Mouse (Mus musculus) neutrophil, adult 65 days (primary cell): ENCODE data around the gene Fuca2. TPM values are rescaled to one million over a fixed set of nuclear protein-coding genes. Genes with fewer than 3 reads are reported as not detected.

Source experiments
- total RNA-seq: library from RNA; stranded (reverse); gene quantifications from 2 replicates; pipeline ENCODE4 v1.2.4, GENCODE M21; 2023

Fuca2 gene
- total RNA-seq: 51.2 and 60.3 TPM in 2 replicates

GRCm38 (mm10) chr10:13499331-13499730 lies at the start of gene Fuca2:
Gene Fuca2 (plus strand): TSS chr10:13499540.

DNA sequence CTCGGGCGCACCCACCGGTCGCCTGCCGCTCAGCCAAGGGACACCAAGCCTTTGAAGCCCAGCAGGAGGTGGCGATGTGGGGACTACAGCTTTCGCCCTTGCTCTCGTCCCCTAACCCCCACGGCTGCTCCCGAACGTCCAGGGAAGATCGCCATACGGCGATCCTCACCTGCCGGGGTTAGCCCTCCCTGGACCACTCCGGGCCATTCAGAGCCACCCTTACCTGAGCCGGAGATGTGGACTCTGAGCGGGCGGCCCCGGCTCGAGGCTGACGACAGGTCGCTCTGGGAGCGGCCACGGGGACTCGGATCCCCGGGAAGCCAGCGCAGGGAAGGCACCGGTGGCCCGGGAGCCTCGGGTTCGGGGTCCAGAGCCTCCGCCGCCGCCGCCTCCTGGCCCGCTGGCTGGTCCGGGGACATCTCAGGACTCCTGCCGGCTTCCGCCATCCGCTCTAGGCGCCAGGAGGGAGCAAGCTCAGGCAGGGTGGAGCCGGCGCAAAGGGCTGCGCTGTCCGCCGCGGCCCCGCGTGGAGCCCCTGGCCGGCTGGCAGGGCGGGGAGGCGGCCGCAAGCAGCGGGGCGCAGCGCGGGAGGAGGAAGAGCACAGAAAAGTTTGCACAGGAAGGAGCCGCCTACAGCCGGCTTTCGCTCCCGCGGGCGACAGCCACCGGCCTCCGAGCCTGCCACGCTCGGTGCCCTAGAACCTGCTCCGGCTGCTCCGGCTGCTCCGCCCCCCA lies 25.3 kb upstream of the Fuca2 start, which contains the start of gene Phactr2:
Phactr2 (minus strand) TSS at position 580 of the 735 bp plus-strand sequence.

GRCm38 (mm10) chr10:13552646-13553497 lies 53.5 kb downstream of the Fuca2 start, which contains the start of the genes Adat2 and Pex3:
Gene Adat2 (plus strand): TSS chr10:13552894.
Gene Pex3 (minus strand): TSS chr10:13553142.

Other genes with a start within 250 kb of the Fuca2 start
- 59.6 and 81.0 TPM in 2 replicates for gene Phactr2, start 25.1 kb upstream of the Fuca2 start, total RNA-seq
- gene Adat2, start 53.4 kb downstream of the Fuca2 start, total RNA-seq: 5.0 and 8.4 TPM in 2 replicates
- gene Pex3, start 53.6 kb downstream of the Fuca2 start, total RNA-seq: 15.8 and 19.9 TPM in 2 replicates